Mouse (Mus musculus): ENCODE measurements around the gene Mark1.
A peak's percentile ranks its signal among the peaks of the same experiment; 100 is the strongest.

Mark1 gene

GRCm38 (mm10) chr1:184891998-184892397 lies 107.4 kb downstream of the Mark1 start:
- DNase-seq (ENCODE audit: low spot score in 2 of 2): no peak

- no peak for DNase-seq (ENCODE audit: low spot score in 2 of 2)
Measured at GRCm38 (mm10) chr1:184889454-184889853, 109.9 kb downstream of the Mark1 start.

- no peak for DNase-seq (ENCODE audit: low spot score in 2 of 2)
Measured at GRCm38 (mm10) chr1:184886160-184886559, 113.2 kb downstream of the Mark1 start.

GRCm38 (mm10) chr1:184882281-184883268 lies 116.8 kb downstream of the Mark1 start, which contains the start of gene C130074G19Rik:
Gene C130074G19Rik (minus strand): TSS chr1:184883218.
- peak in 1 of 2 experiments; percentile 34 for DNase-seq (ENCODE audit: low spot score in 2 of 2)

- no peak for DNase-seq (ENCODE audit: low spot score in 2 of 2)
Measured at GRCm38 (mm10) chr1:184881861-184882260, 117.5 kb downstream of the Mark1 start.

GRCm38 (mm10) chr1:184881211-184881610 lies 118.2 kb downstream of the Mark1 start:
- DNase-seq (ENCODE audit: low spot score in 2 of 2): no peak

GRCm38 (mm10) chr1:184878860-184879259 lies 120.5 kb downstream of the Mark1 start:
- no peak for DNase-seq (ENCODE audit: low spot score in 2 of 2)

GRCm38 (mm10) chr1:184877306-184877705 lies 122.1 kb downstream of the Mark1 start:
- no peak for DNase-seq (ENCODE audit: low spot score in 2 of 2)

- no peak for DNase-seq (ENCODE audit: low spot score in 2 of 2)
Measured at GRCm38 (mm10) chr1:184873910-184874309, 125.5 kb downstream of the Mark1 start.

- no peak for DNase-seq (ENCODE audit: low spot score in 2 of 2)
Measured at GRCm38 (mm10) chr1:184872069-184872819, 127.1 kb downstream of the Mark1 start.

- DNase-seq (ENCODE audit: low spot score in 2 of 2): no peak
Measured at GRCm38 (mm10) chr1:184871506-184871905, 127.9 kb downstream of the Mark1 start.

GRCm38 (mm10) chr1:184870646-184871385 lies 128.6 kb downstream of the Mark1 start:
- DNase-seq (ENCODE audit: low spot score in 2 of 2): no peak

- DNase-seq (ENCODE audit: low spot score in 2 of 2): no peak
Measured at GRCm38 (mm10) chr1:184869939-184870565, 129.3 kb downstream of the Mark1 start.

GRCm38 (mm10) chr1:184867640-184868120 lies 131.7 kb downstream of the Mark1 start:
- no peak for DNase-seq (ENCODE audit: low spot score in 2 of 2)

- no peak for DNase-seq (ENCODE audit: low spot score in 2 of 2)
Measured at GRCm38 (mm10) chr1:184864381-184864801, 135.0 kb downstream of the Mark1 start.

- no peak for DNase-seq (ENCODE audit: low spot score in 2 of 2)
Measured at GRCm38 (mm10) chr1:184862636-184863035, 136.7 kb downstream of the Mark1 start.

- no peak for DNase-seq (ENCODE audit: low spot score in 2 of 2)
Measured at GRCm38 (mm10) chr1:184861551-184861950, 137.8 kb downstream of the Mark1 start.

- DNase-seq (ENCODE audit: low spot score in 2 of 2): no peak
Measured at GRCm38 (mm10) chr1:184860276-184860675, 139.1 kb downstream of the Mark1 start.

GRCm38 (mm10) chr1:184858253-184858652 lies 141.1 kb downstream of the Mark1 start:
- DNase-seq (ENCODE audit: low spot score in 2 of 2): no peak

- DNase-seq (ENCODE audit: low spot score in 2 of 2): no peak
Measured at GRCm38 (mm10) chr1:184857216-184857615, 142.2 kb downstream of the Mark1 start.

GRCm38 (mm10) chr1:184853922-184854321 lies 145.4 kb downstream of the Mark1 start:
- no peak for DNase-seq (ENCODE audit: low spot score in 2 of 2)

Data from frontal cortex, postnatal 10 days (tissue).